Mouse (Mus musculus) right cerebral cortex, postnatal 14 days (tissue): Measurements from ENCODE around the gene Vmn2r2.

Experiments
- DNase-seq: peaks from one replicate; pipeline ENCODE4 v3.0.0; 2022

The Vmn2r2 gene

GRCm38 (mm10) chr3:64141878-64142508 lies at the start of gene Vmn2r2:
Vmn2r2 (minus strand) TSS chr3:64141928.
- DNase-seq = no peak

GRCm38 (mm10) chr3:64113352-64114046 lies 28.2 kb downstream of the Vmn2r2 start:
- no peak for DNase-seq

GRCm38 (mm10) chr3:64112707-64113106 lies 29.0 kb downstream of the Vmn2r2 start:
- no peak for DNase-seq

GRCm38 (mm10) chr3:64081247-64081646 lies 60.5 kb downstream of the Vmn2r2 start, which contains the start of gene Vmn2r1:
Vmn2r1 (plus strand) TSS chr3:64081547.
- DNase-seq = no peak
